Mouse (Mus musculus) gastrocnemius, postnatal 14 days (tissue): ENCODE data around the gene Dcxr. TPM values are rescaled to one million over a fixed set of nuclear protein-coding genes. Genes with fewer than 3 reads are reported as not detected.
"Not testable (repeated sequence)": the region's sequence is repeated elsewhere in the genome, so short reads cannot be mapped to it uniquely, and the experiment has no call there.

Experiments
- DNase-seq: peaks from one replicate; pipeline ENCODE4 v3.0.0; 2021; ENCODE audit warnings: mixed read lengths
- intact Hi-C: fragments of 180-260 bp; cut with DNase I; formaldehyde crosslinking; loops from one replicate; pipeline ENCODE4 v1.15.1; 2025; ENCODE audit warnings: low total_unique reads
- total RNA-seq, 2 experiments: library from RNA; stranded (reverse); gene quantifications; 2 replicates each; pipeline ENCODE4 v1.2.3; 2021

Dcxr gene
- total RNA-seq, 2 experiments from 2014 or later: 5.4 to 6.2 TPM

DNA sequence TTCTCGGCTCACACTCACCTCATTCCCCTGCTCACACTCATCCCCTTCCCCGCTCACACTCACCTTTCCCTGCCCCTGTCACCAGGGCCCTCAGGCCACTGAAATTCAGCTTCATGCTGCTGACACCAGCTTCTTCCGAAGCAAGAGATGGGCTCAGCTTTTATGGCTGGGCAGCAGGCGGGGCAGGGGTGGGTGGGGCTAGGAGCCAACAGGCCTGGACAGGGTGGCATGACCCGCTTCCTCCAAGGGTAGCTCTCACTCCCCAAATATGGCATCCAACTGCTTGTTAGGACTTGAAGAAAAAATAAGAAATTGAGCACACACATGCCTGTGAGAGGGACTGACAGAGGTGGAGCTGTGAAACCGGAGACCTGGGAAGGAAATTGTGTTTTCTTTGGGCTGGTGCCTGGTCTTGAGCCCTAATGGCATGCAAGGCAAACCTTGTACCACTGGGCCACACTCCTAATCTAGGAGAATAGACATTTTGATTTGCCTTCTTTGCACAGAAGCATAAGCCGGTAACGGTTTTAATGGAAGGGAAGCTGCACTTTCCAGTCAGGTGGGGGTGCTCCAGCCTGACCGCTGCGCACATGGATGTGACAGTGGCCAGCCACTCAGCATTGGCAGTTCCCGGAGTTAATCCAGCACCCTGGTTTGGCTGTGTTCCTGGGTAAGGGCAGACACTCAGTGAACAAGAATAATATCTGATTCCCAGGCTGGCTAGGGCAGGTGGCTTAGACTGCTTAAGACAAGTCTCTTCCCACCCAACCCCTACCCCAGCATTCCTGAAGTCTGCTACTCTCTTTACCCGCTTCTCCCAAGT is 5.0 kb upstream of the Dcxr start, which contains the start of gene Cbr2:
Cbr2 (minus strand) TSS at position 257 of the 823 bp plus-strand sequence.
- DNase-seq: no peak
- intact Hi-C loops: no loop called here

DNA sequence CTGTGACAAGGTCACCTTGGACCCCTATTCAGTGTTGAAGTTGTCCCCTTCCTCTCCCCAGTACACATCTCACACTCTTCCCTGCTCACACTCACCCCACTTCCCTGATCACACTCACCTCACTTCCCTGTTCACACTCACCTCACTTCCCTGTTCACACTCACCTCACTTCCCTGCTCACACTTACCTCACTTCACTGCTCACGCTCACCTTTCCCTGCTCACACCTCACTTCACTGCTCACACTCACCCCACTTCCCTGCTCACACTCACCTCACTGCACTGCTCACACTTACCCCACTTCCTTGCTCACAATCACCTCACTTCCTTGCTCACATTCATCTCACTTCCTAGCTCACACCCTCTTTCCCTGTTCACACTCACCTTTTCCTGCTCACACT is 4.3 kb upstream of the Dcxr start:
- no peak for DNase-seq
- intact Hi-C loops: no loop called here

DNA sequence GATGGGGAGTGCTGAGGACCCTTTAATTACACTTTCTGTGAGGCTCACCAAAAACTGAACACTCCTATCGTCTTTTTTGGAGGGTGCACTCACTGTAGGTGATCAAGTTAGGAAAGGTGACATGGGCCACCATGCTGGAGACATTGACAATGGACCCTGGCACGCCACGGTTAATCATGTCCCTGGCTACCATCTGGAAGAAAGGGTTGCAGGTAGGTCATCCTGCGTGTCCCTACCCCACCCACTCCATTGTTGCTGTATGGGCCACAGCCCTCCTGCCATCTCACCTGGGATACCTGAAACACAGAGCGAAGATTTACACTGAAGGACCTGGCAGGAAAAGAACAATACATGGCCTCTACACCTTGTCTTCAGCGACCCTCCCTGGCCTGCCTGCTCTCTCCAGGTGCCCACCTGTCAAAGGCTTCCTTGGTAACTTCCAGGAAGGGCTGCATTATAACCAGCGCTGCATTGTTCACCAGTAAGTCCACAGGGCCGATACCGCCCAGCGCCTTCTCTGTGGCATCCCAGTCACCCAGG is 3.3 kb upstream of the Dcxr start:
- intact Hi-C loops: no loop called here
- no peak for DNase-seq

DNA sequence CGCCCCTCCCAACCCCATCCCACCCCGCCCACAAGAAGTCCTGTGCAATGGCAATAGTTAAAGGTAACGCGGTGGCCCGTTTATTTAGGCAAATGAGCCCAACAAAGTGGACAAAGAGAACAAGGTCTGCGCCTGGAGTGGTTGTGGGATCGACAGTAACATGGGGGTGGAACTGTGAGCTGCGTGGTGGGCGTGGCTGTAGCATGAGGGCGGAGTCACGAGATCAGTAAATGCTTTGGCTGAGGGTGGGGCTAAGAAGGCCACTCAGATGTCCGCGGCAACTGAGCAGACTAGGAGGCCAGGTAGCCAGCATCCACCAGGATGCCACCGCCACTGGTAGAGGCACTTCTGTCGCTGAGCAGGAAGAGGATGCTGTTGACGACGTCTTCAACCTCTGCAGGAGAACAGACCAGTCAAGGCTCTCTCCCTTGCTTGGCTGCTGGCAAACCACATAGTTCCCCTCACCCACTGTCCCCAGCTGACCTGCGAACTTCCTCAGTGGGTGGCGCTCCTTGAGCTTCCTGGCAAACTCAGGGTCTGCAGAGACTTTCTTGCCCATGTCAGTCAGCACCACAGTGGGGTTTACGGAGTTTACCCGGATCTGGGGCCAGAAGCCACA is 2.5 kb upstream of the Dcxr start:
- intact Hi-C loops, DNase-seq: not testable (repeated sequence)

DNA sequence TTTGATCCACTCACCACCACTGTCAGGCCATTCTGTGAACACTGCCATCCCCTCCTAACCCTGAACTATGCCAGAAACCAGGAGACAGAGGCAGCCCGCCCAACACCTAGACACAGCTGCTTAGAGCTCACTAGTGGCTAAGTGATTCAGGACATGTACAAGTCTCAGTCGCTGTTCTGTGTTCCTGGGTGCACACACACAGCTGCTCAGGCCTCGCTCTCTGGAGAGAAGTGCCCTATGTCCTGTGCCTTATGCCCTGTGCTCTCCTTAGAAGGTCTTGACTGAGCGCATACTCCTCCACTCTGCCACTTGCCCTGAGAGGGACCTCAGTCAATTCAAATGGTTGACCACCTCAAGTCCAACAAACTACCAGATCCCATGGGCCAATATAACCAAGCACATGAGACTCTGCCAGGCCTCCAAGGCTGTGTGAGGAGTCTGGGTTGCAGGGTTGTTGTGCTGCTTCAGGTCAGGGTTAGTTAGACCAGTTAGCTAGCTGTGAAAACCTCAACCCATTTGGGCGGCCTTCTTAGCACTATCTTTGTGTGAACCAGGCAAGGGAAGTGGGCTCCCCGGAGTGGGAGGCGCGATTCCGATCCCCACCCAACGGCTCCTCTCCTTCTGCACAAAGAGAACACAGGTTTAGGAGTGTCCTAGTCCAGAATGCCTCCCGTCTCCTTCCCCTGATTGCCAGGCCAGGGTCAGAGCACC is 1.6 kb upstream of the Dcxr start:
- intact Hi-C loops: no loop called here
- no peak for DNase-seq

DNA sequence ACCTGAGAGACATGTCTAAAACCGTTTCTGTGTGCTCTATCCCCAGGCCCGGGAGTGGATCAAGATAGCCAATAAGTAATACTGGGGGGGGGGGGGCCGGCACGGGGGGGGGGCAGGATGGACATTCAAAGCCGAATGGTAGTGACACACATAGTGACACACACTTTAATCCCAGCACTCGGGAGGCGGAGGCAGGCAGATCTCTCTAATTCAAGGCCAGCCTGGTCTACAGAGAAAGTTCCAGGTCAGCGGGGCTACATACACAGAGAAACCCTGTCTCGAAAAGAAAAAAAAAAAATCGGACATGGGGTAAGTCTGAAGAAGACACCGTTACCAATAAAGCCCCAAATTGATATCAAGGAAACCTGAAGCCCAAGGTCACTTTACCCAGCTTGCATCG is 483 bp upstream of the Dcxr start:
- intact Hi-C loops: no loop called here
- DNase-seq: no peak

DNA sequence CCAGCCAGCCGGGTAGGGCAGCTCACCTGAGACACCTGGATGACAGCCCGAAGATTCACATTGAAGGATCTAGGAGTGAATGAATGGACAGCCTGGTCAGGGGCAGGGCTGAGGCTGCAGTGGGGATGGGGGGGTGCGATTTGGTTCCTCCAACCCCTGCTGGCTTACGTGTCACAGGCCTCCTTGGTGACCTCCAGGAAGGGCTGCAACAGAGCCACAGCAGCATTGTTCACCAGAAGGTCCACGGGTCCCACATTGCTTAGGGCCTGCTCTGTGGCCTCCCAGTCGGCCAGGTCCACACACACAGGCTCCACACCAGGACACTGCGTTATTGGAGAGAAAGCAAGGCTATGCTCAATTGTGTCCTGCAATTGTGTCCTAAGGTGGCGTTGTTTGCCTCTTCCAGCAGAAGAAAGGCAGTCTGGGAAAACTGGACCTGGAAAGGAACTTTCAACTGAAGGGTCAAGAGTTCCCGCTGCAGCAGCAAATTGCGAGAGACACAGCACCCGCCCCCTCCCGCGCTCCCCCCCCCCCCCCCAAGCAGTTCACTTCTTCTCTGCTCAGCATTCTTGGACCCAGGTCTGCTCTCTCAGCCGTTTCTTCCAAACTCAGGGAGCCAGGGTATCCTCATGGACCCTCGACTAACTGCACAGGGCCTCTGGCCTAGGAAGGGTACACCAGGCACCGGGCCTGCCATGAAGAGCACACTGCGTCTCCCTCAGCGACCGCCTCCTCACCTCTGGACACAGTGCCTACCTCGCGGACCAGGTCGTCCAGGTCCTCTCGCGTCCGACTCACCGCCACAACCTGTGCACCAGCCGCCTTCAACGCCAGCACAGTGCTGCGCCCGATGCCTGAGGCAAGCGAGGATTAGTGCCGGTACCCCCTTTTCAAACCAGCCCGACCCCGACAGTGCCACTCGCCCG is 575 bp downstream of the Dcxr start:
- DNase-seq: no peak
- intact Hi-C loops: no loop called here

DNA sequence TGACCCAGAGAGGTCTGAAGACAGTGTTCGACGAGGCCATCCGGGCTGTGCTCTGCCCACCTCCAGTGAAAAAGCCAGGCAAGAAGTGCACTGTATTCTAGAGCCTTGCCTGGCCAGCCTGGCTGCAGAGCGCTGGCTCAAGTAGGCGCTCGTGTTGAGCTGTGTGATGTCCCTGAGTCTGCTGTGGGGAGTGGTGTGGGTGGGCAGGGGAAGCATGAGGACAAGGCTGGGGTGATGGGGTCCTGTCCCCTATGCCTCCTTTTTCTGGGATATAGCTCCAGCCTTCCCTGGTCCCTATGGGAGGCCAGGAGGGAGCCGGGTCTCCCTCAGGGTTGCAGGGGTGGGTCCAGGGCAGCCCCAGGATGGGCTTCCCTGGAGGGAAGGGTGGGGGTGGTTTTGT is 3.6 kb downstream of the Dcxr start:
- intact Hi-C loops: no loop called here
- no peak for DNase-seq

DNA sequence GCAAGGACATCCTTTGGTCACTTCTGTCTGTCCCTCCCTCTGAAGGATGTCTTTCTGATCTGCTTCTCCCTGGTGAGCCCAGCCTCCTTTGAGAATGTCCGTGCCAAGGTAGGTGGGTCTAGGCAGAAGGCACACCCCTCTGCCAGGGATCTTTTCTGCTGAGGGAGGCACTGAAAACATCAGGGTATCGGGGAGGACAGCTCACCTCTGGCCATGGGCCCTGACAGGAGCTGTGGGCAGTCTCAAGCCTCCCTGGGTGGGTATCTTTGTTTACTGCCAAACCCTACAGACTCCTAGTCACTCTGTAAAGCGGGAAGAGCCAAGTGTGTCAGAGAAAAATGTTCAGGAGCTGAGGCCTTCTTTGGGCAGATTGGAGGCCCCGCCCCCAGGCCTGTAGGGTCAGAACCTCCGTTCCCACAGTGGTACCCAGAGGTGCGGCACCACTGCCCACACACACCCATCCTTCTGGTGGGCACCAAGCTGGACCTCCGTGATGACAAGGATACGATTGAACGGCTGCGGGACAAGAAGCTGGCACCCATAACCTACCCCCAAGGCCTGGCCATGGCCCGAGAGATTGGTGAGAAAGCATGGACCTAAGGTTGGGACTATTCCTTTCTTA is 4.2 kb downstream of the Dcxr start:
- intact Hi-C loops: no loop called here
- no peak for DNase-seq

DNA sequence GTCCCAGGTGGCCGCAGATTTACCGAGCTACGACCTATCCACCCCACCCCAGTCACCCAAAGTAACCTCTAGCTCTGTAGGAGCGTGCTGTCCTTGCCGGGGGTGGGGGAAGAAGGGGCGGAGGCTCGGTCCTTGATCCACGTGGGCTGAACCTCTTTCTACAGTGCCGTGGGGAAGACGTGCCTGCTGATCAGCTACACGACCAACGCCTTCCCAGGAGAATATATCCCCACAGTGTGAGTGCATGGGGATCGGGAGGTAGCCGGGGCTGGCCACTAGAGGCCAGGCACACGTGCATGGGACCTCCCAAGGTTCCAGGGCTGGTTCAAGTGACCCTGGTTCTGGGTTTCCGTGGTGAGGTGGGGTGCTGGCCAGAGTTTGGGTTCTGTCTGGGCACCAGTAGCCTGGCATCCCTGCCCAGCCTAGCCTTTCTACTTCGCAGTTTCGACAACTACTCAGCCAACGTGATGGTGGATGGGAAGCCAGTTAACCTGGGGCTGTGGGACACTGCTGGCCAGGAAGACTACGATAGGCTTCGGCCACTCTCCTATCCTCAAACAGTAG is 4.9 kb downstream of the Dcxr start:
- intact Hi-C loops: no loop called here
- DNase-seq: no peak

DNA sequence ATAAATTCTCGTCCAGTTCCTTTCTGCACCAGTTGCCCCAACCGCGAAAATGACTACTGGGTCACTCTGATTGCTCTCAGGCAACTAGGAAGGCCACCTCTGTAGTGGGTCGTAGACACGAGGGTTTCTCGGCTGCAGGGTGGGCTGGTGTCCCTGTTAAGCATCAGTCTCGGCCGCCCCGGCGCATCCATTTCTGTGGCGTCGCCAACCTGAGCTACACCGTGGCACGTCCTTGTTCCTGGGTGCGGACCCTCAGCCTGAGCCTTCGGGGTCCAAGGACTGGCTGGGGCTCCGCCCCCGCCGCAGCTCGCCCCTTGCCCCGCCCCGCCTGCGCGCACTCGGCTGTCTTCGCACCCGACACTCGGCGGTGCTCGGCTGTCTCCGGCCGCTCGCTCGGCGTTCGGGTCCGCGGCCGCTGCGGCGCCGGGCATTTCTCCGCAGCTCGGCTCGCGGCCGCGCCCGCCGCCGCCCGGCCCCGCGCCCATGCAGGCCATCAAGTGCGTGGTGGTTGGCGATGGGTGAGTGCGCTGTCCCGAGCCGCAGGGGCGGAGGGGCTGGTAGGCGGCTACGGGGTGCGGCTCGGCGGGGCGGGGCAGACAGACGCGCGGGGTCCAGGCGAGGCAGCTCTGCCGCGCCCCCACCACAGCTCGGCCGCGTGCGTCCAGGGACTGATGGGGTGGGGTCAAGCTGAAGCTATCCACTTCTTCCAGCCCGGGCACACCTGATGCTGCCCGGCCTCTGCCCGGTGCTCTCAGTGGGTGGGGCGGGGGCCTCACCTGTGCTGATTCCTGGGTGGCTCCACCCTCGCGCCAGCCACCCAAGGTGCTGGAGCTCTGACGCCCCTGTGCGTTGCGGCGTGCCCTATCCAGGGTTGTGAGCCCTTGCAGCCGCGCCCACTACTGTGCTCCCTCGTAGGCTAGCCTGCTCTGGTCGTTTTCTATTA is 5.7 kb downstream of the Dcxr start, which contains the start of gene Rac3:
Rac3 (plus strand) TSS at position 347 of the 943 bp plus-strand sequence.
- intact Hi-C loops: loop anchor here (2.0 kb wide), 1 partner anchor 53 kb away; no protein-coding TSS in a partner anchor
- DNase-seq: peak; percentile 67

DNA sequence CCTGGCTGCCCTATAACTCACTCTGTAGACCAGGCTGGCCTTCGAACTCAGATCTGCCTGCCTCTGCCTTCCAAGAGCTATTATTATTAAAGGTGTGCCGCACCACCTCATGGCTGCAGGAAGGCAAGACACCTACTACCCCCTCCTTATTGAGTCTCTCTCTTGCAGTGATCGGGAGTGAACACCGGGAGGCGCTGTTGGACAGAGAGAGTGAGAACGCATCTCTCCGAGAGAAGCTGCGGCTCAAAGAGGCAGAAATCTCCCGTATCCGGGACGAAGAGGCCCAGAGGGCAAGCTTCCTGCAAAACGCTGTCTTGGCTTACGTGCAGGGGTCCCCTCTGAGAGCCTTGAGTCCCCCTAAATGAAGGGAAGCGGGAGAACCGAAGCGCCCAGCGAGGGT is 6.6 kb downstream of the Dcxr start:
- intact Hi-C loops: loop anchor here (2.0 kb wide), 1 partner anchor 54 kb away; no protein-coding TSS in a partner anchor
- DNase-seq: peak; percentile 89

DNA sequence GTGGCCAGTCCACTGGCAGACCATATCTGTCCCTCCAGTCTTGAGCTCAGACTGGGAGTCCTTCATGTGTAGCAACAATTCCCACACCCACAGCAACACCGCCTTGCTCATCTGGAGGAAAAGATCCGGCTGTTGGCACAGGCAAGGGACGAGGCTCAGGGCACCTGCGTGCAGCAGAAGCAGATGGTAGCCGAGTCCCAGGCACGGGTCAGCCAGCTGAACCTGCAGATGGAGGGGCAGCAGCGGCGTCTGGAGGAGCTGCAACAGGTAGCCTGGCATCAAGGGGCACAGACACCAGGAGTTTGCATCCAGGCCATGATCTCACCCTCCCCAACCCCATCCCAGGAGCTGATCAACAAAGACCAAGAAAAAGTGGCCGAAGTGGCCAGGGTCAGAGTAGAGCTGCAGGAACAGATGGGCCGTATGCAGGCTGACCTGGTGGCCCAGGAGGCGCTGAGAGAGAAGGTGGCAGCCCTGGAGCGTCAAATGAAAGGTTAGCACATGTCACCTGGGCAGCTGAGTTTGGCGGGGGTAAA is 7.2 kb downstream of the Dcxr start:
- intact Hi-C loops: loop anchor here (2.0 kb wide), 2 partner anchors 55 to 61 kb away; no protein-coding TSS in a partner anchor
- no peak for DNase-seq

DNA sequence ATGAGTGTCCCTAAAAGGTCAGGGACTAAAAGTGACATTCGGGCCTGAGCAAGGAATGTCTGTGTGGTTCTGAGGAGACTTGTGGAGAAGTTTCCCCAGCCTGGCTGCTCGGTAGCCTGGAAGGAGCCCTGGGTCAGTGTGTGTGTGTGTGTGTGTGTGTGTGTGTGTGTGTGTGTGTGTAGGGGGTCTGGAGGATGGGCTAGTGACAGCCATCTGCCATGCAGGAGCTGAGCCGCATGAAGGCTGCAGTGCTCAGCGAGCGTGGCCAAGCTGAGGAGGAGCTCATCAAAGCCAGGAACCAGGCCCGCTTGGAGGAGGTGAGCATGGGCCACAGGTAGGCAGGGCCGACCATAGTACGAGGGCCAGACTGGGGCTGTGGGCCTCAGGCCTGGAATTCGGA is 7.8 kb downstream of the Dcxr start:
- no peak for DNase-seq

DNA sequence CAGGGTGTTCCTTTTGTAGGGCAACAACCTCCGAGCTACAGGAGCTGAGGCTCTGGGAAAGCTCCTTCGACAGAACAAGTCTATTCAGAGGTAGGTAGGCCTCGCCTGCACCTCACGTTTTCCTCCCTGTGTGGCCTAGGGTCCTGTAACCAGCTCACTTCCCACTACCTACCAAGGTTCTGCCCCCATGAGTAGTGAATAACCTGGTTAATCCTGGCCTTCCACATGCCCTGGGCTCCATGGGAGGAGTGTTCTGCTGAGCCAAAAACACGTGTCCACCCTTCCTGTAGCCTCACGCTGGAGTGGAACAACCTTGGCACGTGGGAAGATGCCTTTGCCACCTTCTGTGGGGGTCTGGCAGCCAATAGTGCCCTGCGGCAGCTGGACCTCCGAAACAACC is 11.9 kb downstream of the Dcxr start:
- DNase-seq: no peak
- intact Hi-C loops: no loop called here

More for the DNA sequence above, 7.8 kb downstream of the Dcxr start:
- intact Hi-C loops: loop anchor here (2.0 kb wide), 1 partner anchor 62 kb away; no protein-coding TSS in a partner anchor

DNA sequence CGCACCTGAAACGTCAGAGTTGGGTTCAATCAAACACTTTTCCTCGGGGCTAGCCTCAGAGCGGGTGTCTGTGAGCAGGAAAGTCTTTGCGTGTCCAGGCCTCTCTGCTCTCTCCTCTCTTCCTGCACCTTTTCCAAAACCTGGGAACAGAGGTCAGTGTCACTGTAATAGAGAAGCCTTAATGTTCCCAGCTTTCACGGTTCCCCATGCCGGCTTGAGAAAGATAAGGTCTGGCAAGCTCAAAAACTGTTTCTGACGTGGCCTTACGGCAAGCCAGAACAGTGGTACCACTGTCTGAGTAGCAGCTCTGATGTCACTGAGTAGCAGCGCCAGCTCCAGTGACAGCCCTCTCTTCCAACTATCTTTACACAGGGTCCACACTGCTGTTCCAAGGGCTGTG is 12.5 kb downstream of the Dcxr start:
- DNase-seq: no peak

More for the DNA sequence above, 12.5 kb downstream of the Dcxr start:
- intact Hi-C loops: no loop called here
